Mouse (Mus musculus) ovary, postnatal 10 days (tissue): ENCODE measurements at regions not wholly inside any gene's neighbourhood (a gene's known extent, or its start where the extent isn't known, plus 50 kb on each side); places are given as distances from the start of the nearest gene placed in this dataset.
A peak's percentile ranks its signal among the peaks of the same experiment; 100 is the strongest.
"Not testable (repeated sequence)": the region's sequence is repeated elsewhere in the genome, so short reads cannot be mapped to it uniquely, and the experiment has no call there.

Experiments used
- DNase-seq: peaks from one replicate; pipeline ENCODE4 v3.0.0; 2022; ENCODE audit warnings: low spot score

GRCm38 (mm10) chr1:14688041-14688440 lies 1405.1 kb downstream of the 4930444P10Rik start:
- DNase-seq: not testable (repeated sequence)

- DNase-seq: no peak
Measured at GRCm38 (mm10) chr1:14686172-14686571, 1407.0 kb downstream of the 4930444P10Rik start.

GRCm38 (mm10) chr1:14680443-14680842 lies 1412.7 kb downstream of the 4930444P10Rik start:
- no peak for DNase-seq

GRCm38 (mm10) chr1:14672393-14672999 lies 1420.6 kb downstream of the 4930444P10Rik start:
- no peak for DNase-seq

- no peak for DNase-seq
Measured at GRCm38 (mm10) chr1:14662706-14663312, 1430.3 kb downstream of the 4930444P10Rik start.

- no peak for DNase-seq
Measured at GRCm38 (mm10) chr1:14661854-14662253, 1431.3 kb downstream of the 4930444P10Rik start.

- DNase-seq: no peak
Measured at GRCm38 (mm10) chr1:14650346-14650745, 1442.8 kb downstream of the 4930444P10Rik start.

GRCm38 (mm10) chr1:14635642-14636263 lies 1457.4 kb downstream of the 4930444P10Rik start:
- no peak for DNase-seq

- DNase-seq: no peak
Measured at GRCm38 (mm10) chr1:14631994-14632393, 1461.1 kb downstream of the 4930444P10Rik start.

- DNase-seq: no peak
Measured at GRCm38 (mm10) chr1:14627204-14627603, 1465.9 kb downstream of the 4930444P10Rik start.

GRCm38 (mm10) chr1:14626685-14627084 lies 1466.4 kb downstream of the 4930444P10Rik start:
- no peak for DNase-seq

GRCm38 (mm10) chr1:14620922-14621430 lies 1472.1 kb downstream of the 4930444P10Rik start:
- no peak for DNase-seq

GRCm38 (mm10) chr1:14613232-14613894 lies 1479.8 kb downstream of the 4930444P10Rik start:
- no peak for DNase-seq

- no peak for DNase-seq
Measured at GRCm38 (mm10) chr1:14609054-14609453, 1484.1 kb downstream of the 4930444P10Rik start.

- no peak for DNase-seq
Measured at GRCm38 (mm10) chr1:14595961-14596360, 1497.2 kb downstream of the 4930444P10Rik start.

GRCm38 (mm10) chr1:14589905-14590304 lies 1503.2 kb downstream of the 4930444P10Rik start:
- DNase-seq: peak; percentile 9

- DNase-seq: no peak
Measured at GRCm38 (mm10) chr1:14579376-14579775, 1513.7 kb downstream of the 4930444P10Rik start.

GRCm38 (mm10) chr1:14576263-14576662 lies 1516.9 kb downstream of the 4930444P10Rik start:
- no peak for DNase-seq

- DNase-seq: no peak
Measured at GRCm38 (mm10) chr1:14570562-14570981, 1522.6 kb downstream of the 4930444P10Rik start.

GRCm38 (mm10) chr1:14570113-14570512 lies 1523.0 kb downstream of the 4930444P10Rik start:
- DNase-seq: no peak

- DNase-seq: no peak
Measured at GRCm38 (mm10) chr1:14567006-14567405, 1526.1 kb downstream of the 4930444P10Rik start.

- DNase-seq: no peak
Measured at GRCm38 (mm10) chr1:14566386-14566785, 1526.7 kb downstream of the 4930444P10Rik start.
